Mouse (Mus musculus): ENCODE results near the gene Calhm5. TPM values are rescaled to one million over a fixed set of nuclear protein-coding genes. Genes with fewer than 3 reads are reported as not detected.

The Calhm5 gene
- 0.47 and 0.50 TPM in 2 replicates for polyA plus RNA-seq (2012; rRNA removed)

GRCm38 (mm10) chr10:34096418-34096883 lies at the start of gene Calhm5:
Calhm5 (minus strand) TSS chr10:34096519.
- no peak for DNase-seq (ENCODE audit: low read depth)

DNA sequence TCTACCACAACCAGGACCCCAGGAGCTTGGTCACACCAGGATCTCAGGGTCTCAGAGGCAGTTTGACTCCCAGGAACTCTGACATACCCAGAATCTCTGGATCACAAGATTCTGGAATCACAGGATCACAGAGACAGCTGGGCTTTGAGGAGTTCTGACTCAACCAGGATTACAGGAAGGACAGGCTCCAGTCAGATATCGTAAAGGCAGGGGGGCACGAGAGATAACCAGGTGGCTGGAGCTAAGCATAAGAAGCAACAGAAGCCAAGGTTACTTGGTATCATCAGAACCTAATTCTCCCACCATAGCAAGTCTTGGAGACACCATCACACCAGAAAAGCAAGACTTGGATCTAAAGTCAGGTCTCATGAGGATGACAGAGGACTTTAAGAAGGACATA lies 45.4 kb upstream of the Calhm5 start:
- no peak for DNase-seq (ENCODE audit: low read depth)

DNA sequence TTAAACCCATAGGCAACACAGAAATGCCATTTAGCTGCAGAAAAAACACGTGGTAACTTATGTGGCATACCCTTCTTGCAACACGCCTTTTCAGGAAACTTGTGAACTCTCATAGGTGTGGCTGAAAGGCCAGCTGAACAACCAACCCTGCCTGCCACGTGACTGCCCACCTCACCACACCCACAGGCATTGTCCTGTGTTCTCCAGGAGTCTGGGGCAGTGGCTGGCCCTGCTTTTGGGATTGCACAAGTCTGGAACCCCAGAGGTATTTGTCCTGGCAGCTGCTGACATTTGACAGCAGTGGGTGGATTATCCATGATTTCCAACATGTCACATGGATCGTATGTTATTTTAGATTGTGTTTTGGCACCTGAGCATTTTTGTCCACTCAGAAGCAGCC lies 43.4 kb upstream of the Calhm5 start:
- DNase-seq (ENCODE audit: low read depth): peak; percentile 95

GRCm38 (mm10) chr10:34138027-34138426 lies 41.7 kb upstream of the Calhm5 start:
- DNase-seq (ENCODE audit: low read depth): no peak

GRCm38 (mm10) chr10:34136432-34136831 lies 40.1 kb upstream of the Calhm5 start:
- no peak for DNase-seq (ENCODE audit: low read depth)

DNA sequence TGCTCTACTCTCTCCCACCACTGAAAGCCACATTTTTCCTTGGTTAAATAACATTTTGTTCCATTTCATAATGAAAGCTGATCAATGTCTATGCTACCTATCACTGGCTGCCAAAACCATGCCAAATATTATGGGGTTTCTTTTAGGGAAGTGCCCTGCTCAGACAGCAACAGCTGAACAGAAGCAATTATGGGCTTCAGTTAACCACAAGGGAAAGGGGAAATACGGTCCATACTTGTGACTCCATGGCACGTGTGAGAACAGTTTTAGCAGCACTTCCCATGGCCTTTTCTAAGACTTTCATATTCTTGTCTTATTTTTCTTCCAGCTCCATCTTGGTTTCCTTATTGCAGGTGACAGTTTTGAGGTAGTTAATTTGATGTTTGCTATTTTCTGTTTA lies 35.0 kb upstream of the Calhm5 start:
- no peak for DNase-seq (ENCODE audit: low read depth)

DNA sequence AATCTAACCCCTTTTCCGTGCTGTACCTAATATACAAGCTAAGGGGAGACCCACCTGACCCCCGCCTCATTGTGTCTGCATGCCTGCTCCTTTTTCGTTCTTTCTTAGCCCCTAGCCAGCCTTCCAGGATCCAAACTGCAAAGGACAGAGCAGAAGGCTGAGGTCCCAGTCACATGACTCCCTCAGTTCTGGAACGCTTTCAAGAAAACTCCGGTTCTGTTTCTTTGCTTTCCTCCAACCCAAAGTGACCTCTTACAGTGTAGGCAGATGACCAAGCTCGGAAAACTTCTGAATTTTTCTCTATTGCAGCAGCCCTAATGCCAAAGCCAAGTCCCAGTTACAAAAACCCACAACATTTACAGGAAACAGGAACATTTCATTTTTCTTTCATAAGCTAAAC lies 32.1 kb upstream of the Calhm5 start:
- DNase-seq (ENCODE audit: low read depth): no peak

DNA sequence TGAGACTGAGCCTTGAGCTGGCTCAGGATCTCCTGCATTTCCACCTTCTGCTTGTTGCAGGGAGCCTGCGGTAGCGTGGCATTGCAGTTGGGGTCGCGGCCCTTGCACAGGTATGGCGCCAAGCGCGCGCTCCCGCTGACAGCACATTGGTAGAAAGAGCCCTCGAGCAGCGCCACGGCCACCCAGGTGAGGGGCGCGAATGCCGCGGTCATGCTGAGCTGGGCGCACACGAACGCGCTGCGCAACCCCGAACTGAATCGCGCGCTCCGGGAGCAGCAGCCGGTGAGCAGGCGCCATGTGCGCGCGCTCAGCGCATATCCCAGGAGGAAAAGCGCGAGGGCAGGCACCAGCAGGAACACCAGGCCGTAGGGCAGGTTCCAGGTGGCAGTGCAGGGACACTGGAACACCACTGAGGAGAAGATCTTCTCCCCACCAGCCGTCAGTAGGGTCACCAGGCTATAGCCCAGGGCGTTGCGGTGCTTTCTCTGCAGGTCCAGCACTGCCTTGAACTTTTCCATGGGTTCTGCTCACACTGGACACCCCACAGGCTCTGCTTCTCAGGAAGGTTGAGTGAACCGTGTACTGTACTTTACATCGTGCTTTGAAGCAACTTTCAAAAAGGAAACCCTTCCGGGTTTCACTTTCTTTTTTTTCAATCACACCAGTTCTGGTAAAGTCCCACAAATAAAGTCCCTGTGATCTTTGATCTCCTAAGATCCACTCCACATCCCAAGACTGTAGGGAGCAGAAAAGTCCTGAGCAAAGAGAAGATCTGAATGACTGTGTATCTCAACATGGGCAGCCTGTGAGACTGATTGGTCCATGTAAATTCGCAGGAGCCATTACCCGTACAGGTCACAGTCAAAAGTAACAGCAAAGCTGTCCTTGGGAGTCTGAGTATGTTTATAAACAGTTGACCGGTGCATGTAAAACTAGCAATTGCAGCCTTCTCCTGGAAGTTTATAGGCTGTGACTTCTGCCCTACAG lies 31.4 kb upstream of the Calhm5 start, which contains the start of gene Calhm6:
Gene Calhm6 (minus strand): TSS at position 593 of the 987 bp plus-strand sequence.
- no peak for DNase-seq (ENCODE audit: low read depth)

GRCm38 (mm10) chr10:34118421-34118820 lies 22.1 kb upstream of the Calhm5 start:
- no peak for DNase-seq (ENCODE audit: low read depth)

GRCm38 (mm10) chr10:34117770-34118169 lies 21.5 kb upstream of the Calhm5 start:
- no peak for DNase-seq (ENCODE audit: low read depth)

DNA sequence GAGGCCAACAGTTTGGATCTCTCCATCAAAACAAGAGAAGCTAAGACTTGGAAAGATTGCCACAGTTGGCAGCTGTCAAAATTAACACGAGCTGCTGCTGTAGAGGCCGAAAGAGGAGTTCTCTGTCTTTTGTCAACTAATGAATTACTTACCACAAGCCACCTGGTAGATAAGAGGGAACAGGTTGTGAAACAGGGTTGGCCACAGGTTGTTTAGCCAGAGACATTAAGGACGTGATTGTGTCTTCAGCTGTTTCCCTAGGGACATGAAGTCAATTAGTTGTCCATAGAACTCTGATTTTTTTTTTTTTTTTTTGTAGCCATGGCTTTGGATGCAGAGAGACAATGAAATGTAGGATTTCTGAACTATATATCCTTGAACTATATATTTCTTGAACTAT lies 20.8 kb upstream of the Calhm5 start:
- no peak for DNase-seq (ENCODE audit: low read depth)

DNA sequence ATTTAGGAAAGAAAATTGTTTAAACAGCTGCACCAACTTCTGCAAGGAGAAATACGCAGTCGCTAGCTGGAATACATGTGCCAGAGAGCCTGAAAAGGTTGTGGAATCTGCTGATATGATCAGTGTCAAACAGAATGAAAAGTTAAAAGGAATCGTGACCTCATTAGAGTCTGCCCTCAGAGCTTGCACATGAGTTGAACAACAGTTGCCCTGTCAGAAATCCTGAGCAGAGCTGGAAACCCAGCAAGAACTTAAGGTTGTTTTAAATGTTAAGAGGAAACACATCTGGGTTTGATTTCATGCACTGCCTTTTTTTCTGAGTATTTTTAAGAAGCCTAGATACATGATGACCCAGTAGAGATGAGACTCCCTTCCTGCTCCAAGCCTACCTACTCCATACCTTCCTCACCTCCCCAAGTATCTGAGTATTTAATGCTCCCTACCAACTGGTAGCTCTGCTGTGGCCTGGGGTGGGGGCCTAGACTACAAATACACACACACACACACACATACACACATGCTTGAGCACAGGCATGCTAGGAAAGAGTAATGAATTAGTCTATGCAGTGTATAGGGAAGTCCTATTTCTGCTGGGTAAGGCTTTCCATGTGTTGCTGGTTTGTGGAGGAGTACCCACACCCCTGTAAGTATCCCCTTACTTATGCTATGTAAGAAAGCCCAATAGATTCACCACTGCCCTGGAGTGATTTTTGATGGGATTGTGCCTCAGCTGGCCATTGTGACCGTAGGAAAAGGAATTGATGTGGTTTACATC lies 15.8 kb upstream of the Calhm5 start:
- no peak for DNase-seq (ENCODE audit: low read depth)

GRCm38 (mm10) chr10:34110863-34111465 lies 14.6 kb upstream of the Calhm5 start:
- no peak for DNase-seq (ENCODE audit: low read depth)

- DNase-seq (ENCODE audit: low read depth): no peak
Observed at GRCm38 (mm10) chr10:34095964-34096363, 355 bp downstream of the Calhm5 start.

DNA sequence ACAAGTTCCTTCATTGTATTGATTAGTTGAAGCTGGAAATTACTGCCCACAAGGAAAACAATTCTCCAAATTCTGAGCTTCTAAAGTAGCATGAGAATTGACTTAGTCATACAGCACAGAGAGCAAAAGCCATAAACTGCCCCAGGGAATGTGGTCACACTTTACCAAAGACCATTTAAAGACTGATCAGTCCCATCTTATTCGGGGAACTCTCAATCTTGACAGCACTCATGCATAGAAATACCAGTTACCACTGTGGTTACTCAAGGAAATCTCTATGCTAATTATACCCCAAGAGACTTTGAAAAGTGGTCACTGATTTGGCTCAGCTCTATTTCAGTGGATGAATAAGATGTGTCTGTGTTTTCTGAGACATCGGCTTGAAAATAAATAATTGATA lies 1.2 kb downstream of the Calhm5 start:
- DNase-seq (ENCODE audit: low read depth): no peak

GRCm38 (mm10) chr10:34091888-34092287 lies 4.4 kb downstream of the Calhm5 start:
- no peak for DNase-seq (ENCODE audit: low read depth)

GRCm38 (mm10) chr10:34090481-34090880 lies 5.8 kb downstream of the Calhm5 start:
- DNase-seq (ENCODE audit: low read depth): no peak

- DNase-seq (ENCODE audit: low read depth): no peak
Observed at GRCm38 (mm10) chr10:34089517-34089916, 6.8 kb downstream of the Calhm5 start.

DNA sequence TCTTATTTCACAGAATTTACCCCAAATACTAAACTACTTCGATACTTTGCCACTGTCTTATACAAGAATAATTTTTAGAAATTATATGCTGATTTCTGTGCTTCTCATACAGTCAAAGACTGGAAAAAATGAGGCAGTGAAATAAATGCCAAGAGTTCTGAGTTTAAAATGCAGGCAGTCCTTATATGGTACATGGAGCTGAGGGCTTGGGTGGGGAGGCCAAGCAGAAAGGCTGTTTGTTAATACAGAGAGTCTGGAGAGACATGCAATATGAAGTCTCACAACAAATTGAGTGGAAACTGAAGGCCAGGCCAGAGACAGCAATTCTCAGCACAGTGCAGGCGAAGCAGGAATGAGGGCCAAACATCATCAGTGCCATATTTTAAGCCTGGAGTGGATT lies 7.8 kb downstream of the Calhm5 start:
- no peak for DNase-seq (ENCODE audit: low read depth)

GRCm38 (mm10) chr10:34086514-34086913 lies 9.8 kb downstream of the Calhm5 start:
- no peak for DNase-seq (ENCODE audit: low read depth)

DNA sequence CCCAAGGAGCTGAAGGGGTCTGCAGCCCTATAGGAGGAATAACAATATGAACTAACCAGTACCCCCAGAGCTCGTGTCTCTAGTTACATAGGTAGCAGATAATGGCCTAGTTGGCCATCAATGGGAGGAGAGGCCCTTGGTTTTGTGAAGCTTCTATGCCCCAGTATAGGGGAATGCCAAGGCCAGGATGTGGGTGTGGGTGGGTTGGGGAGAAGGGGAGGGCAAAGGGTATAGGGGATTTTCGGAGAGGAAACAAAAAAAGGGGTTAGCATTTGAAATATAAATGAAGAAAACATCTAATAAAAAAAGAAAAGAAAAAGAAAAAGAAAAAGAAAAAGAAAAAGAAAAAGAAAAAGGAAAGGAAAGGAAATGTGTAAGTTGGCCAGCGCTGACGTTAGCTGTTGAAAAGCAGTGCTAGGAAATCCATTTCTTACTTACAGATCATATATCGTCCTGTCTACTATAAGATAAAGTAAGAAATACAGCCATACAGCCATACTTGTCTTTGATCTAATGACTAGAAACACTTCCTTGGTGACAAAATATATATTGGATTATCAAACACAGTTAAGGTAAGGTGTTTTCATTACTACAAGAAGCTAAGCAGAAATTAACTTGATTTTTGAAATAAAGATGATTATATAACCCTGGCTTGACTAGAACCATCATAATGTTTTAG lies 21.7 kb downstream of the Calhm5 start:
- DNase-seq (ENCODE audit: low read depth): no peak
